Mouse (Mus musculus): ENCODE results near the gene Arsa.

DNA sequence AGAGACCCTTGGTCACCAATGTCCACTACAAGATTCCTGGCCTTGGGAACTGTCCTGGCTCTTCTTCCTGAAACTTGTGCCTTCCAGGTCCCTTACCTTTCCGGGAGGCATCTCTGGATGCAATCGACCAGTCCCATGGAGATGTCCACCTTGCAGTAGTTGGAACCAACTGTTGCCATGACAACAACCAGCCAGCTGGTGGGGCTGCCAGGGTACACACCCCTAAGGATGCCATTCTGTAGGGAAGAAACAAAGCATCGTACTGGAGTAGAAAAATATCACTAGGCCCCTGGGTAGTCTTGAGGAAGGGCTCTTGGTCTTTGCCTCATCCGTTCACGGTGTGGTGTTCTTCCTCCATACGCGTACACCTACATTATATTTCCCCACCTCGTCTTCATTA is 52.6 kb downstream of the Arsa start:
- TF ChIP-seq POLR2A (IDR thresholded peaks at IDR 0.05; ENCODE audit: control insufficient read depth, extremely low read depth, insufficient read depth, low read length, poor library complexity) (no peak), CTCF (IDR thresholded peaks at IDR 0.05; ENCODE audit: borderline replicate concordance, control insufficient read depth, extremely low read depth, insufficient read depth, low read length, poor library complexity) (no peak)

Data from thymus, adult 2 months (tissue).